Mouse (Mus musculus): Measurements from ENCODE around the gene 1700028K03Rik. TPM values are rescaled to one million over a fixed set of nuclear protein-coding genes. Genes with fewer than 3 reads are reported as not detected.

The 1700028K03Rik gene
- polyA plus RNA-seq, 1 experiment from 2014 or later: 0.08 TPM

DNA sequence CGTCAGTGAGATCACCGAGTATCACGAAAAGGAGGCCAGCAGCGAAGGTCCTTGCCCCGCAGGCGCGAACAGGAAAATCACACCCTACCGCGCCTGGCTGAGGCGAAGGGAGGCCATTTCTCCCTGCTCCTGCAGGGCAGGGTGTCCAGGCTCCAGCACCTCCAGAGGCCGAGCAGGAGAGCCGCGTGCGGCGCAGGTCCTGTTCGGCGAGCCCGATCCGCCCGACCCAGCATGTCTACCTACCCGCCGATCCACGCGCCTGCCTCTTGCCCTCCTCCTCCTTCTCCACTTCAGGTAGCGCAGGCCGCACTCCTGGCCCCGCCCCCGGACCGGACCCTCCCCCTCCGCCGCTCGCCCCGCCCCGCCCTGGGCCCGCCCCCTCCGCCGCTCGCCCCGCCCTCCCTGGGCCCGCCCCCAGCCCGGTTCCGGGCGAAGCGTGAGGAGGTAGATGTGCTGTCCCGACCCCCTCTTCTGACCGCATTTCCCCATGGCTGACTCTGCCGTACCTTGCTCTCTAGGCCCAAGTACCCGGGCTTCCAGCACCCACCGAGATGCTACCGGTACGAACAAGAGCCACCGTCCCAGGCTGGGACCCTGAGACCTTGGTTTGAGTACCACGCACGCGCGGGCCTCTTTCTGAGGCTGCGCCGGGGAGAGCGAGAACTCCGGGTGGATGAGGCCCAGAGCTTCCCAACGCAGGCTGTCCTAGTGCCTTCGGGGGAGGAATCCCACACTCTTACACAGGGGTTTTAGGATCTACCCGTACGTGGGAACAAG, 63.0 kb downstream of the 1700028K03Rik start, which contains the start of the genes Rpap2 and Glmn:
Rpap2 (plus strand) TSS at position 73 of the 777 bp plus-strand sequence.
Glmn (minus strand) TSS at position 588 of the 777 bp plus-strand sequence.
- Histone ChIP-seq H3K36me3 (ENCODE audit: control insufficient read depth, insufficient read depth, low read length) (peaks cover 7% of the 10 kb centered on the region), H3K4me2 (ENCODE audit: low read depth, low read length) (peak within 1 kb of the TSS; percentile 87), H3K4me1 (replicated peaks; ENCODE audit: control insufficient read depth, insufficient read depth, low read length) (peaks cover 8% of the 10 kb centered on the region; the same call in 1 of the 2 replicates), H3K9me3 (ENCODE audit: control insufficient read depth, low read length) (no peaks in the 10 kb centered on the region), H3K9ac (ENCODE audit: low read length) (peak within 1 kb of the TSS; percentile 80), H3K27ac (ENCODE audit: low read length) (peak within 1 kb of the TSS; percentile 86), H3K4me3 (ENCODE audit: low read length) (peak within 1 kb of the TSS; percentile 84), H3K27me3 (ENCODE audit: control insufficient read depth, insufficient read depth, low read depth, low read length) (no peaks in the 10 kb centered on the region)
- WGBS: under 1% methylated on average over 55 of the region's 64 CpGs
- ATAC-seq (ENCODE audit: low read depth): peak; percentile 97

DNA sequence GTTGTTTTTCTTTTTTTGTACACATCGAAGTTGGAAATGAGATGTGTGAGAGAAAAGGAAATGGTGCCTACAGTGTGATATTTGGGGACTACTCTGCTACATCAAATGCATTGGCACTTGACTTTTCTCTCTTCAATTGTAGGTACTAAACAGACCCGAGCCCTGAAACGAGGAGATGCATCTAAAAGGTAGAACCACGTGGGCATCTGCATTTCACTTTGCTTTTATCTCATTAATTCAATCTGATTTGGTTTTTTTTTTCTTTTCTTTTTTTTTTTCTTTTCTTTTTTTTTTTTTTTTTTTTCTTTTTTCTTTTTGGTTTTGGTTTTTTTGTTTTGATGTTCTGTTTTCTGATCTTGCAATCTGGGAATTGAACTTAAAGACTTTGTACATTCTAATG, 63.9 kb downstream of the 1700028K03Rik start:
- Histone ChIP-seq H3K27ac (ENCODE audit: low read length) (peak overlapping the region; percentile 86; the same call in 1 of the 2 replicates), H3K4me3 (ENCODE audit: low read length) (peak overlapping the region; percentile 84), H3K4me2 (ENCODE audit: low read depth, low read length) (peak overlapping the region; percentile 87), H3K4me1 (replicated peaks; ENCODE audit: control insufficient read depth, insufficient read depth, low read length) (peaks cover 8% of the 10 kb centered on the region; the same call in 1 of the 2 replicates), H3K36me3 (ENCODE audit: control insufficient read depth, insufficient read depth, low read length) (peaks cover 10% of the 10 kb centered on the region), H3K9ac (ENCODE audit: low read length) (peak overlapping the region; percentile 80), H3K27me3 (ENCODE audit: control insufficient read depth, insufficient read depth, low read depth, low read length) (no peaks in the 10 kb centered on the region), H3K9me3 (ENCODE audit: control insufficient read depth, low read length) (no peaks in the 10 kb centered on the region)
- no peak for ATAC-seq (ENCODE audit: low read depth)
- WGBS: 16% methylated on average over 4 of the region's 4 CpGs

Other genes with a start within 250 kb of the 1700028K03Rik start
- gene Tgfbr3, start 245.1 kb upstream of the 1700028K03Rik start, polyA plus RNA-seq (2015; fragmentation: Nextera tagmentation; extraction: Ambion mirVana): 29.1 and 31.5 TPM in 2 replicates
- gene Brdt, start 203.6 kb upstream of the 1700028K03Rik start, polyA plus RNA-seq (2015; fragmentation: Nextera tagmentation; extraction: Ambion mirVana): 1.9 and 2.0 TPM in 2 replicates
- gene Ephx4, start 132.0 kb upstream of the 1700028K03Rik start, polyA plus RNA-seq (2015; fragmentation: Nextera tagmentation; extraction: Ambion mirVana): 1.8 and 1.9 TPM in 2 replicates
- not detected in 2 replicates for gene Lpcat2b, start 103.2 kb upstream of the 1700028K03Rik start, polyA plus RNA-seq (2015; fragmentation: Nextera tagmentation; extraction: Ambion mirVana)
- gene Btbd8, start 96.7 kb upstream of the 1700028K03Rik start, polyA plus RNA-seq (2015; fragmentation: Nextera tagmentation; extraction: Ambion mirVana): 3.7 and 4.3 TPM in 2 replicates
- gene Gm42669, start 27.1 kb upstream of the 1700028K03Rik start, polyA plus RNA-seq (2015; fragmentation: Nextera tagmentation; extraction: Ambion mirVana): 0.36 and 0.62 TPM in 2 replicates
- 14.9 and 15.1 TPM in 2 replicates for gene Rpap2, start 62.7 kb downstream of the 1700028K03Rik start, polyA plus RNA-seq (2015; fragmentation: Nextera tagmentation; extraction: Ambion mirVana)
- gene Glmn, start 63.2 kb downstream of the 1700028K03Rik start, polyA plus RNA-seq (2015; fragmentation: Nextera tagmentation; extraction: Ambion mirVana): 24.5 and 25.1 TPM in 2 replicates
- gene Gfi1, start 191.3 kb downstream of the 1700028K03Rik start, polyA plus RNA-seq (2015; fragmentation: Nextera tagmentation; extraction: Ambion mirVana): 0.31 and 0.45 TPM in 2 replicates